Mouse (Mus musculus): ENCODE measurements around the gene Adgrg4.

Adgrg4 gene

DNA sequence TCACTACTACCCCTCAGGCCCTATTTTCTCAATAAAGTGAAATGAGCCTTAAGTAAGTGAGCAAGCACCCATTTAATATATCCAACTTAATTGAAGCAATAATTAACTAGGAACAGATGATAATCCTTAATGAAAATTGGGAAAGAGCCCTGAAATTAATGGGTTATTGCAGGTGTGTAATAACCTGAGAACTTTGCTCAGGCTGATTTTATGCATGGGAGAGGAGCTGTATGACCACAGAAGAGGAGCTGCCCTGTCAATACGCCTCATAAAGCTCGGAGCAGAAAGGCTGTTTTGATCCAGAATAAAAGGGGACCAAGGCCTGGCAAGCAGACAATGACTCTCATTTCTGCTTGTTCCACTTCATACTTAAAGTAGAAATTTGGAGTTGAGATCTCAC, at the start of gene Adgrg4:
Gene Adgrg4, plus strand, starts transcription at position 301 of the 400 bp plus-strand sequence.
- CTCF ChIA-PET = no interaction called here

DNA sequence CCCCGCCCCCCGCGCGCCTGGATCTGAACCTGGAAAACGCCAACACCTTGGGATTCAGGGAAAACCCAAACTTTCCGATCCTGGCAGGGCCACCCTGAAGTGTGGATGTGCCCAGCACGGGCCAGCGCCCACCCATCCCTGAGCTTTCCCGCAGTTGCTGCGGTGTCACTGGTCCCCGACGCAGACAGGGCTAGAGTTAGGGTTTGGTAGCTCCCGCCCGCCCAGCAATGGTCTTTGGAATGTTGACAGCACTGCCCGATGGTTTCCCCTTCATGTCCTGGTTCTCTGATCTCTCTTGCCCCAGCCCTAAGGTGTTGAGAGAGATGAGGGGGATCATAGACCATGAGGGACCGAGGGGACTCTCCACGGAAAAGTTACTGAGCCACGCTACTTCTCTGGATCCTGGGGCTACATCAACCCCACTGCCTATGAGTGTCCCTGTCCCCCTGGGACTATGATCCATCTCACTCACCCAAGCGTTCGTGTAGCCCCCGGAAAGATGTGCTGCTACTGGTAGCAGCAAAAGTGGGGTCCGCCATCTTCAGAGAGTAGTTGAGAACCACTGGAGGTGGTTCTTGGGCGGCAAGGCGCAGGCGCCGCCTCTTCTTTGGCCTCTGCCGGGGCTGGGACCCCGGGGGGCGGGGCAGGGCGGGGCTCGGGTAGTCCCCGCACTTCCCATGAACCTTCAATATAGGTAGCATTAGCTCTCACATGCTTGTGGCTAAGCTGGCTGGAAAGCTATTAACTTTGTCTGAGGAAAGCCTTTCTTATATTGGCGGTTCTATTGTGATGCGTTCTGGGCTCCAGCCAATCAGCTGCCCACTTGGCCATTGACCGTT, 48.0 kb upstream of the Adgrg4 start, which contains the start of gene Map7d3:
Gene Map7d3, minus strand, starts transcription at position 562 of the 839 bp plus-strand sequence.
- CTCF ChIA-PET = no interaction called here

- CTCF ChIA-PET = no interaction called here
Measured at GRCm38 (mm10) chrX:56827492-56827891, 42.5 kb upstream of the Adgrg4 start.

GRCm38 (mm10) chrX:56835842-56836241, 34.1 kb upstream of the Adgrg4 start:
- CTCF ChIA-PET = no interaction called here

GRCm38 (mm10) chrX:56839369-56839768, 30.6 kb upstream of the Adgrg4 start:
- CTCF ChIA-PET = no interaction called here

- CTCF ChIA-PET = no interaction called here
Measured at GRCm38 (mm10) chrX:56841255-56841654, 28.7 kb upstream of the Adgrg4 start.

DNA sequence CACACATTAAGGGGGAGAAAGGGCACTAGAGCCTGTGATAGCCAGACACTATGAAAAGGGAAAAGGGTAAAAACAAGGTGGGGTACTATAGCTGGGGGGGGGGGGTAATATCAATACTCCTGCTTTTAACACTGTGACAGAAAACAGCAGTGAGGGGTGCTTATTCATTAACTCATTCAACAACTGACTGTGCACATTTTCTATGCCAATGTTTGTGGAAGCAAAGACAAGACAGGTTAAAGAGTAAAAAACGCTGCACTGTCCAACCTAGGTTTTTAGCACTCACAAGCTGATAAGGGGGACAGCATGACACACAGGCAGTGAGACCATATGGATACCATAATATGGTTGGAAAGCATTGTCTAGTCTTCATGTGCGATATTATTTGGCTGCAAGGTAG, 142.9 kb downstream of the Adgrg4 start:
- CTCF ChIA-PET = no interaction called here

DNA sequence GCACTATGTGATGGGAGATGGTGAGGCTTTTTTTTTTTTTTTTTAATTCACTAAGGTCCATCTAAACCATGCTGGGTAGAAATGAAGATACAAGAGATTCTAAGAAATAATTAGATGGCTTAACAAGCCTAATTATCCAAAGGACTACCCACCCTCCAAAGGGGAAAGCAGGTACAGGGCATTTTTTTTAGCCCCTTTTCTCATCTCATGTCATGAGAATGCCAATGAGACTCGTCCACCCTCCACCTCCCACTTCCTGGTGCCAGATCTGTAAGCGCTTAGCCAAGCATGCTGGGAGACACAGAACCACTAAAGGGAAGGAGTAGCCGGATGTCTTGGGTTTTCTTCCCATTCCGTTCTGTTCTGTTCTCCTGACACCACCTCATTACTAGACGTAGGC, 172.8 kb downstream of the Adgrg4 start, which contains the start of gene Brs3:
Gene Brs3, plus strand, starts transcription at position 301 of the 400 bp plus-strand sequence.
- CTCF ChIA-PET = no interaction called here

GRCm38 (mm10) chrX:57043869-57044268, 173.9 kb downstream of the Adgrg4 start:
- CTCF ChIA-PET = no interaction called here
